Mouse (Mus musculus): ENCODE data around the gene Slc25a24.

Slc25a24 gene

GRCm38 (mm10) chr3:109122641-109123530, at the start of gene Slc25a24:
Gene Slc25a24 (plus strand): TSS chr3:109123149.
- peak; percentile 19 to 38 for DNase-seq

- no peak for DNase-seq
Measured at GRCm38 (mm10) chr3:109080169-109080568, 42.8 kb upstream of the Slc25a24 start, which contains the start of gene Slc25a54. Gene Slc25a54 (plus strand): TSS chr3:109080469.

GRCm38 (mm10) chr3:109084418-109084817, 38.5 kb upstream of the Slc25a24 start:
- DNase-seq, result no peak

GRCm38 (mm10) chr3:109088460-109088859, 34.5 kb upstream of the Slc25a24 start:
- DNase-seq, result no peak

- DNase-seq, result no peak
Measured at GRCm38 (mm10) chr3:109104702-109105101, 18.2 kb upstream of the Slc25a24 start.

GRCm38 (mm10) chr3:109117136-109117535, 5.8 kb upstream of the Slc25a24 start:
- no peak for DNase-seq

GRCm38 (mm10) chr3:109119562-109119961, 3.4 kb upstream of the Slc25a24 start:
- DNase-seq, result no peak

GRCm38 (mm10) chr3:109119973-109120372, 3.0 kb upstream of the Slc25a24 start:
- no peak for DNase-seq

GRCm38 (mm10) chr3:109123531-109123981, 607 bp downstream of the Slc25a24 start:
- DNase-seq, result peak in 1 of 2 experiments; percentile 9

GRCm38 (mm10) chr3:109124091-109124490, 1.1 kb downstream of the Slc25a24 start:
- DNase-seq, result no peak

GRCm38 (mm10) chr3:109125531-109125930, 2.6 kb downstream of the Slc25a24 start:
- no peak for DNase-seq

GRCm38 (mm10) chr3:109129768-109130167, 6.8 kb downstream of the Slc25a24 start:
- no peak for DNase-seq

GRCm38 (mm10) chr3:109132966-109133365, 10.0 kb downstream of the Slc25a24 start:
- no peak for DNase-seq

GRCm38 (mm10) chr3:109134036-109134435, 11.1 kb downstream of the Slc25a24 start:
- no peak for DNase-seq

- no peak for DNase-seq
Measured at GRCm38 (mm10) chr3:109135352-109135751, 12.4 kb downstream of the Slc25a24 start.

- DNase-seq, result no peak
Measured at GRCm38 (mm10) chr3:109152561-109152960, 29.6 kb downstream of the Slc25a24 start.

- DNase-seq, result no peak
Measured at GRCm38 (mm10) chr3:109153410-109153809, 30.5 kb downstream of the Slc25a24 start.

GRCm38 (mm10) chr3:109155926-109156669, 33.1 kb downstream of the Slc25a24 start:
- DNase-seq, result no peak

GRCm38 (mm10) chr3:109157481-109157880, 34.5 kb downstream of the Slc25a24 start:
- no peak for DNase-seq

- no peak for DNase-seq
Measured at GRCm38 (mm10) chr3:109164088-109164487, 41.1 kb downstream of the Slc25a24 start.

- DNase-seq, result no peak
Measured at GRCm38 (mm10) chr3:109164644-109165043, 41.7 kb downstream of the Slc25a24 start.

GRCm38 (mm10) chr3:109165214-109165829, 42.4 kb downstream of the Slc25a24 start:
- no peak for DNase-seq

GRCm38 (mm10) chr3:109169121-109169520, 46.2 kb downstream of the Slc25a24 start:
- no peak for DNase-seq
